Mouse (Mus musculus) ES-Bruce4 (cell line): Measurements from ENCODE around the gene Osbpl2. TPM values are rescaled to one million over a fixed set of nuclear protein-coding genes. Genes with fewer than 3 reads are reported as not detected.

ENCODE experiments used
- H3K27ac ChIP-seq: 2 replicates; pipeline ENCODE4 v1.5.1; 2012; ENCODE audit warnings: low read length, inconsistent platforms; ENCODE audit not compliant: insufficient read depth
- H3K27me3 ChIP-seq: 2 replicates; pipeline ENCODE4 v1.6.1; 2012; ENCODE audit warnings: mild to moderate bottlenecking, low read length, inconsistent platforms; ENCODE audit not compliant: control insufficient read depth, poor library complexity, insufficient read depth, severe bottlenecking
- H3K36me3 ChIP-seq: 2 replicates; pipeline ENCODE4 v1.6.1; 2012; ENCODE audit warnings: inconsistent platforms, mild to moderate bottlenecking, low read length, moderate library complexity; ENCODE audit not compliant: control insufficient read depth, poor library complexity, insufficient read depth, severe bottlenecking
- H3K4me1 ChIP-seq: one replicate; pipeline ENCODE4 v1.8.1; 2011; ENCODE audit warnings: low read length; ENCODE audit not compliant: control insufficient read depth, insufficient read depth
- H3K4me3 ChIP-seq: 2 replicates; pipeline ENCODE4 v1.5.1; 2011; ENCODE audit warnings: low read depth, mild to moderate bottlenecking, low read length
- H3K9ac ChIP-seq: 2 replicates; pipeline ENCODE4 v1.6.1; 2012; ENCODE audit warnings: low read depth, mild to moderate bottlenecking, inconsistent platforms; ENCODE audit not compliant: poor library complexity, severe bottlenecking
- H3K9me3 ChIP-seq: replicated peaks from 2 replicates; pipeline ENCODE4 v1.6.1; 2012; ENCODE audit warnings: mild to moderate bottlenecking, low read length, inconsistent platforms; ENCODE audit not compliant: control insufficient read depth, poor library complexity, insufficient read depth, severe bottlenecking
- CTCF ChIP-seq: IDR thresholded peaks from one replicate; pipeline ENCODE4 v1.8.1; 2011; ENCODE audit warnings: low read depth, low read length
- EP300 ChIP-seq: IDR thresholded peaks from 2 replicates; pipeline ENCODE4 v1.6.1; 2011; ENCODE audit warnings: low read depth, low read length; ENCODE audit not compliant: insufficient read depth
- POLR2A ChIP-seq: IDR thresholded peaks from one replicate; pipeline ENCODE4 v1.8.1; 2011; ENCODE audit warnings: low read length; ENCODE audit not compliant: insufficient read depth
- polyA plus RNA-seq: library from polyadenylated mRNA; stranded (reverse); fragments of >200 nt; gene quantifications from 2 replicates; pipeline ENCODE4 v1.2.4, GENCODE M21; 2011; ENCODE audit warnings: low read depth; ENCODE audit not compliant: missing spikeins, insufficient read depth, insufficient read length

Osbpl2 gene
- polyA plus RNA-seq, 1 experiment = 18.9 TPM

GRCm38 (mm10) chr2:180154796-180155195, 35.7 kb downstream of the Osbpl2 start:
- no peaks in the 10 kb centered on the region for H3K36me3 ChIP-seq
- no peak for TF ChIP-seq POLR2A
- no peak for TF ChIP-seq EP300
- TF ChIP-seq CTCF = no peak
- H3K9me3 ChIP-seq = no peaks in the 10 kb centered on the region

GRCm38 (mm10) chr2:180158627-180159026, 39.5 kb downstream of the Osbpl2 start:
- Histone ChIP-seq H3K4me3 (no peak overlapping the region), H3K9ac (no peak overlapping the region), H3K4me1 (no peaks in the 10 kb centered on the region), H3K27me3 (no peaks in the 10 kb centered on the region), H3K27ac (no peak overlapping the region), H3K9me3 (no peaks in the 10 kb centered on the region), H3K36me3 (no peaks in the 10 kb centered on the region)
- TF ChIP-seq POLR2A (no peak), EP300 (no peak), CTCF (no peak)

More at GRCm38 (mm10) chr2:180154796-180155195, 35.7 kb downstream of the Osbpl2 start:
- Histone ChIP-seq H3K27ac (no peak overlapping the region), H3K27me3 (no peaks in the 10 kb centered on the region), H3K4me3 (no peak overlapping the region), H3K4me1 (no peaks in the 10 kb centered on the region), H3K9ac (no peak overlapping the region)

GRCm38 (mm10) chr2:180165855-180166254, 46.7 kb downstream of the Osbpl2 start:
- Histone ChIP-seq H3K27me3 (no peaks in the 10 kb centered on the region), H3K4me3 (no peak overlapping the region), H3K9me3 (no peaks in the 10 kb centered on the region), H3K36me3 (no peaks in the 10 kb centered on the region), H3K27ac (no peak overlapping the region), H3K9ac (no peak overlapping the region), H3K4me1 (no peaks in the 10 kb centered on the region)
- TF ChIP-seq EP300 = no peak
- TF ChIP-seq POLR2A = no peak
- TF ChIP-seq CTCF = no peak

- no peak overlapping the region for H3K27ac ChIP-seq
- no peaks in the 10 kb centered on the region for H3K9me3 ChIP-seq
- H3K9ac ChIP-seq = no peak overlapping the region
- no peak overlapping the region for H3K4me3 ChIP-seq
- no peaks in the 10 kb centered on the region for H3K27me3 ChIP-seq
- no peaks in the 10 kb centered on the region for H3K36me3 ChIP-seq
- no peaks in the 10 kb centered on the region for H3K4me1 ChIP-seq
- TF ChIP-seq POLR2A (no peak), EP300 (no peak), CTCF (no peak)
Observed at GRCm38 (mm10) chr2:180166869-180167268, 47.8 kb downstream of the Osbpl2 start.

- Histone ChIP-seq H3K36me3 (peaks cover 2% of the 10 kb centered on the region; the same call in 1 of the 2 replicates), H3K27ac (no peak overlapping the region), H3K4me1 (no peaks in the 10 kb centered on the region), H3K9me3 (no peaks in the 10 kb centered on the region), H3K9ac (no peak overlapping the region), H3K27me3 (no peaks in the 10 kb centered on the region), H3K4me3 (no peak overlapping the region)
- TF ChIP-seq CTCF (no peak), POLR2A (no peak), EP300 (no peak)
Observed at GRCm38 (mm10) chr2:180170151-180170805, 51.2 kb downstream of the Osbpl2 start.

- no peaks in the 10 kb centered on the region for H3K9me3 ChIP-seq
- H3K27me3 ChIP-seq = no peaks in the 10 kb centered on the region
- TF ChIP-seq EP300 (0 out of 2 replicates have a peak, but pooled peaks have one; percentile 49), POLR2A (no peak), CTCF (peak; percentile 84)
- H3K36me3 ChIP-seq = peaks cover 6% of the 10 kb centered on the region
- no peak within 1 kb of the TSS for H3K27ac ChIP-seq
- peak within 1 kb of the TSS; percentile 97 for H3K9ac ChIP-seq
- no peaks in the 10 kb centered on the region for H3K4me1 ChIP-seq
- peak within 1 kb of the TSS; percentile 92 for H3K4me3 ChIP-seq
Observed at GRCm38 (mm10) chr2:180170806-180171521, 51.9 kb downstream of the Osbpl2 start, which contains the start of gene Adrm1. Adrm1 (plus strand) TSS chr2:180171485.
